Mouse (Mus musculus) hindbrain, embryonic 10.5 days (tissue): ENCODE results near the gene Atp2b2. TPM values are rescaled to one million over a fixed set of nuclear protein-coding genes. Genes with fewer than 3 reads are reported as not detected.

ENCODE experiments used
- DNase-seq: peaks from one replicate; pipeline ENCODE4 v3.0.0-alpha.2; 2017; ENCODE audit warnings: low spot score
- H3K27ac ChIP-seq: fragments of 300-500 bp; sonication (generic); 2 replicates; pipeline ENCODE4 v1.5.1; 2016; ENCODE audit warnings: mild to moderate bottlenecking, moderate library complexity
- H3K27me3 ChIP-seq: fragments of 300-500 bp; sonication (generic); 2 replicates; pipeline ENCODE4 v1.6.1; 2016; ENCODE audit warnings: mild to moderate bottlenecking; ENCODE audit not compliant: poor library complexity, insufficient read depth, severe bottlenecking
- H3K36me3 ChIP-seq: fragments of 300-500 bp; sonication (generic); 2 replicates; pipeline ENCODE4 v1.6.1; 2016; ENCODE audit warnings: mild to moderate bottlenecking, moderate library complexity
- H3K4me1 ChIP-seq: fragments of 300-500 bp; sonication (generic); replicated peaks from 2 replicates; pipeline ENCODE4 v1.6.1; 2016; ENCODE audit warnings: mild to moderate bottlenecking
- H3K4me3 ChIP-seq: fragments of 300-500 bp; sonication (generic); 2 replicates; pipeline ENCODE4 v1.5.1; 2016; ENCODE audit warnings: mild to moderate bottlenecking, moderate library complexity
- H3K9me3 ChIP-seq: fragments of 300-500 bp; sonication (generic); 2 replicates; pipeline ENCODE4 v1.6.1; 2016; ENCODE audit warnings: mild to moderate bottlenecking, moderate library complexity
- WGBS: fragments of 180-500 bp; shearing (Covaris S2); methylation state at CpG from one replicate; pipeline ENCODE4 v1.1.7; 2016; 5-methylcytosine and 5-hydroxymethylcytosine counted together
- polyA plus RNA-seq: library from polyadenylated mRNA; unstranded; fragments of >200 nt; fragmentation: Nextera tagmentation; extraction: Ambion mirVana; gene quantifications from 2 replicates; pipeline ENCODE4 v1.2.1, GENCODE M21; 2016

The Atp2b2 gene
- polyA plus RNA-seq, 1 experiment from 2014 or later = 5.8 TPM

GRCm38 (mm10) chr6:113962811-113963210 lies 79.6 kb downstream of the Atp2b2 start:
- H3K4me1 ChIP-seq = peaks cover 27% of the 10 kb centered on the region
- DNase-seq = peak; percentile 67
- H3K4me3 ChIP-seq = no peak overlapping the region
- 7% methylated on average over 3 of the region's 3 CpGs for WGBS
- no peak overlapping the region for H3K27ac ChIP-seq
- no peaks in the 10 kb centered on the region for H3K9me3 ChIP-seq
- H3K36me3 ChIP-seq = no peaks in the 10 kb centered on the region
- peaks cover 6% of the 10 kb centered on the region; the same call in 1 of the 2 replicates for H3K27me3 ChIP-seq

DNA sequence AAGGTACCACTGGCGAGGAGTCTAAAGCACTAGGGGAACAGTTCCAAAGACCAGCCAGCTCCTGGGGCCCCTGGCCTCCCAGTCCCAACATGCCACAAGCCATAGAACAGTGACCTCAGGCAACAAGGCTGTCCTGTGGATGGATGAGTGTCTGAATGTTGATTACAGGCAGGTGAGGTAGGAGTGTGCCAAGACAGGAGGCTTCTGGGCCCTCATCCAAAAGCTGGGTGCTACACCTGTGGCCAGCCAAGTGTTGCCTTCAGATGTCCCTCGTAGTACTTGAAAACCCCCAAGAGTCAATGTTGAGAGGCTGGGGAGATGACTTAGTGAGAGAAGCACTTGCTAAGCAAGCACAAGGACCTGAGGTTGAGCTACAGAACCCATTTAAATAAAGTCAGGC lies 80.8 kb downstream of the Atp2b2 start:
- H3K27ac ChIP-seq = no peak overlapping the region
- 89% methylated on average over 2 of the region's 2 CpGs for WGBS
- no peaks in the 10 kb centered on the region for H3K9me3 ChIP-seq
- peaks cover 33% of the 10 kb centered on the region for H3K4me1 ChIP-seq
- no peaks in the 10 kb centered on the region for H3K36me3 ChIP-seq
- H3K4me3 ChIP-seq = no peak overlapping the region
- H3K27me3 ChIP-seq = peaks cover 5% of the 10 kb centered on the region; the same call in 1 of the 2 replicates
- no peak for DNase-seq

DNA sequence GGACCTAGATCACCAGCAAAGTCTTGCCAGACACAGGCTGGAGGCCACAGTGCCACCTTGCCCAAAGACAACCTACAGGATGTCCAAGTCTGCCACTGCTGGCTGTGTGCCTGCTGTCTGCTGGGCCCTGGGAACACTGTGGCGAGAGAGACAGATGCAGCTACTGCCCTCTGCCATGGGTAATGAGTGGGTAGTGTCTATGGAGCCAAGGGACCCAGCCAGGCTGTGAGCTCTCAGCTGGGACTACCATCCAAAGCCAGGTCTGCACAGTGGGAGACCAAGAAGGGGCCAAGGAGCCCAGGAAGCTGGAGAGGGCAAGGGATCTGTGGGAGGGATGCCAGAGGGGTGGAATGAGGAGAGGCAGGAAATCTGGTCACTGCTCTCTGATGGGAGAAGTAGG lies 83.1 kb downstream of the Atp2b2 start:
- no peaks in the 10 kb centered on the region for H3K9me3 ChIP-seq
- 79% methylated on average over 1 of the region's 1 CpGs for WGBS
- 0 out of 2 replicates have a peak, but pooled peaks cover 3% of the 10 kb centered on the region for H3K27me3 ChIP-seq
- no peak overlapping the region for H3K27ac ChIP-seq
- H3K4me1 ChIP-seq = peaks cover 31% of the 10 kb centered on the region
- H3K4me3 ChIP-seq = no peak overlapping the region
- DNase-seq = no peak
- no peaks in the 10 kb centered on the region for H3K36me3 ChIP-seq

DNA sequence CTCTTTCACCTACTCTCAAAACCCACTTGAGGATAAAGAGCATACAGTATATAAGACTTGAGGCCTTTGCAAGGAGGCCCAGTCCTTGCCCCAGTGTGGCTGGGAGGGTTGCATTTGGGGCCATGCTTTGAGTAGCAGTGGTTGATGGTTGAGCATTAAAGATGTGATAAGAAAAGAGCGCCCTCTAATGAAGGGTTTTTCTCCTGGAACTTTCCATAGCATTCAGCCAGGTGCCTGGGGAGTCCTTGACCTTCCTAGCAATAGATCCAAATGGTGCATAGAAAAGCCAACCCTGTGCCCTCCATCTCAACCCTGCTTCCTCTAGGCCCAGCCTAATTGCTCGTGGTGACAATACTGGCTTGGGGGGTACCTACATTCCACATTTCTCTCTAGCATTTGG lies 83.7 kb downstream of the Atp2b2 start:
- H3K27ac ChIP-seq = no peak overlapping the region
- WGBS = 64% methylated on average over 2 of the region's 2 CpGs

GRCm38 (mm10) chr6:113958003-113958402 lies 84.4 kb downstream of the Atp2b2 start:
- Histone ChIP-seq H3K4me1 (peaks cover 31% of the 10 kb centered on the region), H3K4me3 (no peak overlapping the region), H3K36me3 (no peaks in the 10 kb centered on the region), H3K27me3 (0 out of 2 replicates have a peak, but pooled peaks cover 3% of the 10 kb centered on the region), H3K27ac (no peak overlapping the region), H3K9me3 (no peaks in the 10 kb centered on the region)
- WGBS = 89% methylated on average over 5 of the region's 5 CpGs
- no peak for DNase-seq

More for the DNA sequence above, 83.7 kb downstream of the Atp2b2 start:
- H3K4me1 ChIP-seq = peaks cover 31% of the 10 kb centered on the region
- 0 out of 2 replicates have a peak, but pooled peaks cover 3% of the 10 kb centered on the region for H3K27me3 ChIP-seq
- H3K9me3 ChIP-seq = no peaks in the 10 kb centered on the region
- no peak overlapping the region for H3K4me3 ChIP-seq
- DNase-seq = no peak
- H3K36me3 ChIP-seq = no peaks in the 10 kb centered on the region

- peaks cover 31% of the 10 kb centered on the region for H3K4me1 ChIP-seq
These were observed 85.0 kb downstream of the Atp2b2 start for GRCm38 (mm10) chr6:113957232-113957940.

DNA sequence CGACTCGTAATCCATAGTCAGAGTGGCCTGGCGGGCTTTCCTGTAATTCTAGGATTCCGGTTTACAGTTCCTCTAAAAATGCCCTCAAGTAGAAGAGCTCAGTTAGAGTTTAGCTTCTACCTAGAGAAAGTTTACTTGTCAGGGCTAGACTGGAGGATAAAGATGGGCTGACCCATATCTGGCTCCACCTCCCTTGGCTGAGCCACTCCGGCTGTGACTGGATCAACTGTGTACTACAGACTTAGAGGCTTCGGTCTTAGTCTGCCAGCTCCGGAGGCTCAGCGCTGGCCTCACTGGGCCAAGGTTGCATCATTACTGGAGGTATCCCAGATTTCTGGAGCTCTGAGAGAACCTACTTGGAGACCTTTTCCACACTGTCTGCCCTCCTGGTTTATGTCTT lies 94.9 kb downstream of the Atp2b2 start:
- no peaks in the 10 kb centered on the region; the same call in 1 of the 2 replicates for H3K4me1 ChIP-seq
- 88% methylated on average over 8 of the region's 8 CpGs for WGBS

More at GRCm38 (mm10) chr6:113957232-113957940, 85.0 kb downstream of the Atp2b2 start:
- H3K4me3 ChIP-seq = no peak overlapping the region
- WGBS = 87% methylated on average over 19 of the region's 19 CpGs
- no peak for DNase-seq
- H3K27me3 ChIP-seq = 0 out of 2 replicates have a peak, but pooled peaks cover 3% of the 10 kb centered on the region
- no peak overlapping the region for H3K27ac ChIP-seq
- H3K9me3 ChIP-seq = no peaks in the 10 kb centered on the region
- no peaks in the 10 kb centered on the region for H3K36me3 ChIP-seq

DNA sequence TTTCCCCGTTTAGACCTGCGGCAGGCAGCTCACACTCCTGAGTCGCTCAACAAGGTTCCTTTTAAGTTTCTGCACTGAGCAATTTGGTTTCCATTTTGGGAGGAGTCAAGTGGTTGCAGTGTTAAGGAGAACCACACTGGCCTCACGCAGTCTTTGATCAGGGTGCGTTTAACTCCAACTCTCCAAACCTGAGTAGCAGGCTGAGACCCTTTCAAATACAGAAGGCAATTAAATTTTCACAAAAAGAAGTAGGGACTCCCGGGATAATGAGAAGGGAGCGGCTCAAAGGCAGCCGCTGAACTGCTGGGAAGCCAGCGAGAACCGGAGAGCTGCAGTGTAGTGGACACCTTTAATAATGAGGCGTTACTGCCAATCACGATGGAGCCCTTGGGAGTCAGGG lies 100.1 kb downstream of the Atp2b2 start:
- no peak overlapping the region for H3K4me3 ChIP-seq
- peaks cover 3% of the 10 kb centered on the region; the same call in 1 of the 2 replicates for H3K27me3 ChIP-seq
- no peaks in the 10 kb centered on the region for H3K36me3 ChIP-seq
- DNase-seq = no peak
- H3K9me3 ChIP-seq = no peaks in the 10 kb centered on the region
- H3K4me1 ChIP-seq = peaks cover 28% of the 10 kb centered on the region
- WGBS = 63% methylated on average over 12 of the region's 12 CpGs
- H3K27ac ChIP-seq = no peak overlapping the region

More for the DNA sequence above, 94.9 kb downstream of the Atp2b2 start:
- H3K27ac ChIP-seq = no peak overlapping the region
- no peaks in the 10 kb centered on the region for H3K9me3 ChIP-seq
- no peaks in the 10 kb centered on the region for H3K27me3 ChIP-seq
- no peaks in the 10 kb centered on the region for H3K36me3 ChIP-seq
- H3K4me3 ChIP-seq = no peak overlapping the region
- no peak for DNase-seq

- DNase-seq = no peak
- H3K27me3 ChIP-seq = peaks cover 3% of the 10 kb centered on the region; the same call in 1 of the 2 replicates
- no peaks in the 10 kb centered on the region for H3K9me3 ChIP-seq
- H3K27ac ChIP-seq = no peak overlapping the region
- no peaks in the 10 kb centered on the region for H3K36me3 ChIP-seq
- peaks cover 38% of the 10 kb centered on the region for H3K4me1 ChIP-seq
- H3K4me3 ChIP-seq = no peak overlapping the region
- 88% methylated on average over 5 of the region's 5 CpGs for WGBS
These were observed 101.1 kb downstream of the Atp2b2 start for GRCm38 (mm10) chr6:113941324-113941723.

DNA sequence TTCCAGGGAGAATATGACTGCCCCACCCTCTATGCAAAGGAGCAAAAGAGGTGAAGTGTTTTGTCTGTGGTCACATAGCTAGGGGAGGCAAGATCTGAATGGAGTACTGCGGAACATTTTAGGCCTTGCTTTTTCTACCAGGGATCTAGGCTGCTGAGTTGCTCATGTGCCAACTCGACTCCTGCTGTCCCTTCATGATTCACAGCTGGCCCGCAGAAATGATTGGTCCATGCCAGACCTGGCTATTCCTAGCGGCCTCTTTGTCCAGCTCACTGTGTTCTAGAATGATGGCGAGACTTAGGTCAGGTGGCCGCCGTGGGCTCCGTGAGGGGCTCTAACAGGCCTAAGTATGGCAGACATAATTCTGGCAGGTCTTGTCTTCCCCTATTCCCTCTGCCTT lies 103.0 kb downstream of the Atp2b2 start:
- DNase-seq = no peak

GRCm38 (mm10) chr6:113936811-113937508 lies 105.5 kb downstream of the Atp2b2 start:
- 33% methylated on average over 6 of the region's 6 CpGs for WGBS
- H3K27me3 ChIP-seq = peaks cover 3% of the 10 kb centered on the region; the same call in 1 of the 2 replicates
- H3K4me3 ChIP-seq = no peak overlapping the region
- DNase-seq = peak; percentile 70
- no peaks in the 10 kb centered on the region for H3K36me3 ChIP-seq
- peaks cover 62% of the 10 kb centered on the region for H3K4me1 ChIP-seq
- peak overlapping the region; percentile 60 for H3K27ac ChIP-seq
- no peaks in the 10 kb centered on the region for H3K9me3 ChIP-seq

More for the DNA sequence above, 103.0 kb downstream of the Atp2b2 start:
- WGBS = 93% methylated on average over 8 of the region's 8 CpGs
- no peaks in the 10 kb centered on the region for H3K9me3 ChIP-seq
- H3K36me3 ChIP-seq = no peaks in the 10 kb centered on the region
- no peak overlapping the region for H3K4me3 ChIP-seq
- peaks cover 3% of the 10 kb centered on the region; the same call in 1 of the 2 replicates for H3K27me3 ChIP-seq
- H3K4me1 ChIP-seq = peaks cover 47% of the 10 kb centered on the region
- H3K27ac ChIP-seq = peak overlapping the region; percentile 81

DNA sequence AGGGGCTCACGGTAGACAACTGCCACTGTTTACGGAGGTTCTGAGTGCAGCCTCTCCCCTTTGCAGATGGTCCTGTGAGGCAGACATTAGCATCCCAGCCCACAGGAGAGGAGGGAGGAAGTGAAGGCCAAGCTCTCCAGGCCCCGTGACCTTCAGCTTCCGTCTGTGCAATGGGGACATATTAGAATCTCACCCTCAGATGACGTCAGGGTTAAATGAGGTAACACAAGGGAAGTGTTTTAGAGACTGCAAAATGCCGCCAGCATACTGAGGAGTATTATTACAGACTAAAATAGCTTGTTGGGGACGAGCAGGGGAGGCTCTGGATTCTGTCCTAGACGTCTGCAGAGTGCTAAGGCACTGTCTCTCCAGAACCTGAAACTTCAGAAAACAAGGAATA lies 106.3 kb downstream of the Atp2b2 start:
- 63% methylated on average over 8 of the region's 8 CpGs for WGBS
- Histone ChIP-seq H3K4me3 (no peak overlapping the region), H3K36me3 (no peaks in the 10 kb centered on the region), H3K27me3 (peaks cover 3% of the 10 kb centered on the region; the same call in 1 of the 2 replicates), H3K27ac (peak overlapping the region; percentile 60), H3K4me1 (peaks cover 62% of the 10 kb centered on the region), H3K9me3 (no peaks in the 10 kb centered on the region)
- DNase-seq = no peak

- no peak overlapping the region for H3K4me3 ChIP-seq
- no peak for DNase-seq
- peak overlapping the region; percentile 62 for H3K27ac ChIP-seq
- H3K36me3 ChIP-seq = no peaks in the 10 kb centered on the region
- H3K4me1 ChIP-seq = peaks cover 49% of the 10 kb centered on the region
- H3K27me3 ChIP-seq = no peaks in the 10 kb centered on the region; the same call in 1 of the 2 replicates
- 76% methylated on average over 8 of the region's 8 CpGs for WGBS
- no peaks in the 10 kb centered on the region for H3K9me3 ChIP-seq
These were observed 107.7 kb downstream of the Atp2b2 start for GRCm38 (mm10) chr6:113934692-113935091.
